Mouse (Mus musculus) erythroblast, embryonic 14.5 days (primary cell): ENCODE measurements around the gene Trim2. TPM values are rescaled to one million over a fixed set of nuclear protein-coding genes. Genes with fewer than 3 reads are reported as not detected.

ENCODE experiments used
- H3K27me3 ChIP-seq: 2 replicates; pipeline ENCODE4 v1.6.1; 2012; ENCODE audit warnings: inconsistent platforms; ENCODE audit not compliant: control insufficient read depth
- H3K36me3 ChIP-seq: 2 replicates; pipeline ENCODE4 v1.6.1; 2012; ENCODE audit warnings: mild to moderate bottlenecking, inconsistent platforms; ENCODE audit not compliant: control insufficient read depth
- H3K4me1 ChIP-seq: 2 replicates; pipeline ENCODE4 v1.6.1; 2012; ENCODE audit warnings: inconsistent platforms; ENCODE audit not compliant: control insufficient read depth
- H3K4me3 ChIP-seq: replicated peaks from 2 replicates; pipeline ENCODE3; 2012; ENCODE audit warnings: moderate library complexity, mild to moderate bottlenecking, inconsistent platforms
- H3K9me3 ChIP-seq: 2 replicates; pipeline ENCODE4 v1.6.1; 2012; ENCODE audit warnings: low read length, inconsistent platforms, mixed read lengths; ENCODE audit not compliant: control insufficient read depth
- GATA1 ChIP-seq: IDR thresholded peaks from 2 replicates; pipeline ENCODE4 v1.6.1; 2012; ENCODE audit warnings: low read length, inconsistent platforms, mixed read lengths
- TAL1 ChIP-seq: IDR thresholded peaks from 3 replicates; pipeline ENCODE4 v1.6.1; 2012; ENCODE audit warnings: low read length, inconsistent platforms, mixed read lengths
- polyA plus RNA-seq: library from polyadenylated mRNA; stranded (reverse); fragments of >175 nt; gene quantifications from 2 replicates; pipeline ENCODE4 v1.2.3, GENCODE M21; 2012

The Trim2 gene
- polyA plus RNA-seq = 0.02 TPM in 1 of 2 replicates, not detected in the other

- TF ChIP-seq TAL1 = no peak
- TF ChIP-seq GATA1 = no peak
- H3K36me3 ChIP-seq = no peaks in the 10 kb centered on the region
- H3K27me3 ChIP-seq = peaks cover 46% of the 10 kb centered on the region
- H3K4me1 ChIP-seq = no peaks in the 10 kb centered on the region; the same call in 1 of the 2 replicates
- H3K9me3 ChIP-seq = no peaks in the 10 kb centered on the region; the same call in 1 of the 2 replicates
- no peak within 1 kb of the TSS for H3K4me3 ChIP-seq
These were observed at the start of gene Trim2 for GRCm38 (mm10) chr3:84306777-84307176. TSS of gene Trim2 (minus strand) at chr3:84306877.

DNA sequence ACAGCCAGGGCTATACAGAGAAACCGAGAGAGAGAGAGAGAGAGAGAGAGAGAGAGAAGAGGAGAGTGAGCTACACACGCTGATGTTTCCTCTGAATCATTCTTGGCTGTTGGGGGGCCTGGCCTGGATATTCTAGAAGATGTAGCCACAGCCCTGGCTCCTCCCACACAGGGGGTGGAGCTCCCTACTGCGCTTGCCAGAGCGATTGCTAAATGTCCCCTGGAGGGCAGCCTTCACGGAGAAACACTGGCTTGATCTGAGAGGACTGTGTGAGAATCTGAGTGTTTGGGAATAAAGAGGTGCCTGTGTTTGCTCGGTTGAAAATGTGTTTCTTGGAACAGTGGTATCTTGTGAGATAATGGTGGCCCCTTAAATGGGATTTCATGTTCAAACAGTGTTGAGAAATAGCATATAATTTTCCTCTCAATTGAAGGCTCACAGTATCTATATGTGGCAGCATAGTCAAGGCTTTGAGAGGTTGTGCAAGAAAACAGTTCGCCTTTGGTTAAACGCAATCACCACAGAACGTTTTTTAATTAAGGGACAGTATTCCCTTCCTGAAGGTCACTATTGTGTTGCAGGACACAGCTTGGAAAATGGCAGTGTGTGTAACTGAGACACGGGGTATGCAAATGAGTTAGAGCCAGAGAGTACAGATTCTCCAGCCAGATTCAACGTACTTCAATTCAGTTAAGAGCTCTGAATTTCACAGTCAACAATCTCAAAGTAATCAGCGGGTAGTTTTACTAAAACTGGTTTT lies 49.4 kb upstream of the Trim2 start:
- H3K4me3 ChIP-seq = no peak overlapping the region

GRCm38 (mm10) chr3:84352353-84353034 lies 45.8 kb upstream of the Trim2 start:
- Histone ChIP-seq H3K36me3 (no peaks in the 10 kb centered on the region), H3K4me3 (no peak overlapping the region), H3K9me3 (no peaks in the 10 kb centered on the region), H3K4me1 (peaks cover 57% of the 10 kb centered on the region), H3K27me3 (peaks cover 23% of the 10 kb centered on the region)
- no peak for TF ChIP-seq TAL1
- peak; percentile 80 for TF ChIP-seq GATA1

More for the DNA sequence above, 49.4 kb upstream of the Trim2 start:
- Histone ChIP-seq H3K9me3 (no peaks in the 10 kb centered on the region), H3K27me3 (no peaks in the 10 kb centered on the region), H3K4me1 (peaks cover 51% of the 10 kb centered on the region), H3K36me3 (no peaks in the 10 kb centered on the region)
- TF ChIP-seq GATA1 (no peak), TAL1 (no peak)

GRCm38 (mm10) chr3:84350311-84350710 lies 43.6 kb upstream of the Trim2 start:
- no peaks in the 10 kb centered on the region for H3K36me3 ChIP-seq
- no peaks in the 10 kb centered on the region for H3K9me3 ChIP-seq
- TF ChIP-seq GATA1 (peak; percentile 74), TAL1 (peak; percentile 87)
- H3K4me3 ChIP-seq = no peak overlapping the region
- H3K4me1 ChIP-seq = peaks cover 43% of the 10 kb centered on the region
- H3K27me3 ChIP-seq = peaks cover 44% of the 10 kb centered on the region

- Histone ChIP-seq H3K36me3 (no peaks in the 10 kb centered on the region), H3K27me3 (peaks cover 47% of the 10 kb centered on the region), H3K4me3 (no peak overlapping the region), H3K4me1 (peaks cover 45% of the 10 kb centered on the region), H3K9me3 (no peaks in the 10 kb centered on the region)
- TF ChIP-seq TAL1 (no peak), GATA1 (no peak)
These were observed 43.1 kb upstream of the Trim2 start for GRCm38 (mm10) chr3:84349771-84350170.

- H3K4me1 ChIP-seq = peaks cover 36% of the 10 kb centered on the region
- H3K27me3 ChIP-seq = peaks cover 47% of the 10 kb centered on the region
- no peaks in the 10 kb centered on the region for H3K36me3 ChIP-seq
- TF ChIP-seq TAL1 (no peak), GATA1 (no peak)
- H3K4me3 ChIP-seq = no peak overlapping the region
- no peaks in the 10 kb centered on the region for H3K9me3 ChIP-seq
These were observed 40.7 kb upstream of the Trim2 start for GRCm38 (mm10) chr3:84347426-84347825.

DNA sequence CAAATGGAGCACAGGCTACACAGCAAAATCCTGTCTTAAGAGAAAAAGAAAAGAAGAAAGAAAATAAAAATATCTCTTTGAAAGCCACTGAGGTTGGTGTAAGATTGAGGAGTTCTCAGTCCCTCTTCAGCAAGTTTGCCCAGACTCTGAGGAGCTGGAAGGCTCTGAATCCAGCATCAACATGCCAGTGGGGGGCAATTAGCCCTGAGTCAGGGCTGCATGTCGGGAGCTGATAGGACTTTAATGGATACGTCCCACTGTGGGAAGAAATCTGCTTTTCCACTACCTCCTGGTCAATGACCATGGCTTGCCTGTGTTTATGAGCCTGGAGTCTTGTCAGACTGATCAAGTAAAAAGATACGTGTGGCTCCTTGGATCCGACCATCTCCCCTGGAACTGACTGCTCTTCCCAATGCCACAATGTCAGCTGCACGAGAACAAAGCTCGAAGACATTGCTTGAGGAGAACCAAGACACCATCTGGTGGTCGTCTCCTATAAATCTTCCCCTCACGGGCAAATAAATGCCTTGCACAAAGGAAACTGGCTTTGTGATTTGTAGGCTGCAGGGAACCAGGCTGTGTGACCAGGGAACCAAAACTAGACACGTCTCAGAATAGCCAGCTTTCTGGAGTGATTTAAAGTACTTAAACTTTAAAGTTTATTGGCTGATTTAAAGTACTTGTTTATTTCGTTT lies 39.9 kb upstream of the Trim2 start:
- no peaks in the 10 kb centered on the region for H3K9me3 ChIP-seq
- no peak for TF ChIP-seq TAL1
- TF ChIP-seq GATA1 = no peak
- H3K27me3 ChIP-seq = peaks cover 47% of the 10 kb centered on the region
- peaks cover 30% of the 10 kb centered on the region for H3K4me1 ChIP-seq
- H3K36me3 ChIP-seq = no peaks in the 10 kb centered on the region
- H3K4me3 ChIP-seq = no peak overlapping the region

GRCm38 (mm10) chr3:84345646-84345980 lies 38.9 kb upstream of the Trim2 start:
- Histone ChIP-seq H3K36me3 (no peaks in the 10 kb centered on the region), H3K4me3 (no peak overlapping the region), H3K9me3 (no peaks in the 10 kb centered on the region), H3K4me1 (peaks cover 22% of the 10 kb centered on the region), H3K27me3 (peaks cover 47% of the 10 kb centered on the region)
- TF ChIP-seq GATA1 (no peak), TAL1 (no peak)
